ENCODE assay signal across 24 mouse cellular contexts in the genomic region with DNA sequence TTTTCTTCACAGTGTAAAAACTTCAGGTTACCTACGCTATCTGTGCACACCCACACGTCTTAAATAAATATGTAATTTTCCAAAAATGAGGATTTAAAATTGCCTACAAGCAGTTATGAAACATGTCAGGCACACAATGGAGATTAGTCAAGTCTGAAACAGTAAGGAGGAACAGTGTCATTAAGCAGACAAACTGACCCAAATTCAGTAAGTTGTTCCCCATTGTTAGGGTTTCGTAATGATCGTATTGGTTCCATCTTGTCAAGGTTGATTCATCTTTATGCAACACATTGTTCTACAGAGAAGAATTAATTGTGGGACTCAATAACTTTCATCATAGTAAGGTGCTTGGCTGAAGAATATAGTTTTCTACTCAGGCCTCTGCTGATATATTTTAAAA.
"Had no signal": no experiment of that assay in that cellular context is flagged by ENCODE, and none has a peak within 500 bp of the region (broad histone marks: within the 10 kb centered on the region; RNA-seq: fewer than 3 reads in every experiment).

No protein-coding gene starts in this region.

- H3K4me3 ChIP-seq: heart, embryonic 10.5 days; heart, embryonic 12.5 days; hindbrain, embryonic 10.5 days; hindbrain, embryonic 12.5 days; intestine, embryonic 15.5 days; limb, embryonic 13.5 days; limb, embryonic 15.5 days had no signal

- ATAC-seq: hindbrain, embryonic 16.5 days; inflammation-experienced regulatory T-cells, adult 6 months; intestine, embryonic 15.5 days; intestine, postnatal 0 days had no signal

- H3K4me1 ChIP-seq: heart, embryonic 10.5 days; heart, embryonic 12.5 days; hindbrain, embryonic 10.5 days; hindbrain, embryonic 12.5 days; intestine, embryonic 15.5 days; limb, embryonic 13.5 days; limb, embryonic 15.5 days had no signal

- H3K27ac ChIP-seq: heart, embryonic 10.5 days; hindbrain, embryonic 10.5 days; hindbrain, embryonic 12.5 days; hindbrain, embryonic 14.5 days; intestine, embryonic 15.5 days; limb, embryonic 13.5 days; limb, embryonic 15.5 days; liver, embryonic 14.5 days had no signal

- DNase-seq: gastrocnemius, postnatal 14 days; gastrocnemius, postnatal 36 days; heart, adult 18-20 months; heart, postnatal 10 days; heart, postnatal 4 days; kidney, adult 18-20 months; kidney, adult 8-10 months; kidney, postnatal 10 days; kidney, postnatal 25 days; layer of hippocampus, adult 9-11 months; layer of hippocampus, postnatal 36 days; left cerebral cortex, postnatal 4 days had no signal
